In the genomic region with DNA sequence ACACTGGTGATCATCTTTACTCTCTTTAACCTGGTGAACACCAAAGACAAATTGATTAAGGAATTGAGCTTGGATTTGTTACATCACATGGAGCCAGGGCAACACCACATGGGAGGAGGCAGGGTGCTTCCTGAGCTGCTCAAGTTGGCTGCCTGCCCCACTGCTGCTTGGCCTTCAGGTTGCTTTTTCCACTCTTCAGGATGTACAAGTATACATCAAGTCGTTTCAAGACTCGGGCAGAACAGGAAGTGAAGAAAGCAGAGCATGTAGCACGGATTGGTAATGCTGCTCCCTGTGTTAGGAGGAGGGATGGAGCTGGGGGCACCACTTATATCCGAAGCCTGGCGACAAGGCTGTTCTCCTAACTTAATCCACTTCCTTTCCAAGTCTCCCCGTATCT, we compare ENCODE assay signal across 24 mouse cellular contexts. TPM values are rescaled to one million over a fixed set of nuclear protein-coding genes. Genes with fewer than 3 reads are reported as not detected.
DNase-seq lines count a peak whose midpoint lies in the region; ATAC-seq lines count a peak whose summit lies in the region.
"Had no signal": no experiment of that assay in that cellular context is flagged by ENCODE, and none has a peak within 500 bp of the region (broad histone marks: within the 10 kb centered on the region; RNA-seq: fewer than 3 reads in every experiment).

No protein-coding gene starts in this region.

- H3K4me2 ChIP-seq in kidney, embryonic 15.5 days = no peak overlapping the region
- H3K4me2 ChIP-seq: embryonic facial prominence, embryonic 13.5 days; forebrain, embryonic 15.5 days; heart, embryonic 11.5 days; hindbrain, embryonic 13.5 days; midbrain, embryonic 15.5 days; neural tube, embryonic 15.5 days had no signal

- no peak overlapping the region for H3K4me3 ChIP-seq in kidney, embryonic 15.5 days (replicated peaks)
- H3K4me3 ChIP-seq: embryonic facial prominence, embryonic 13.5 days; forebrain, embryonic 15.5 days; hindbrain, embryonic 13.5 days; layer of hippocampus, adult 2 months; midbrain, embryonic 15.5 days; neural tube, embryonic 15.5 days had no signal

- 78% methylated on average over 6 of the region's 6 CpGs for WGBS in kidney, embryonic 15.5 days

- peak; percentile 33 for DNase-seq in adrenal gland, adult 2 months
- no peak for DNase-seq in adrenal gland, adult (ENCODE audit: inconsistent age in 2 of 2, low spot score in 1 of 2)
- peak; percentile 30 for DNase-seq in kidney, adult 9 months
- peak; percentile 41 for DNase-seq in NIH3T3 (ENCODE audit: low read depth)
- DNase-seq in lung, postnatal 10 days = peak; percentile 38
- DNase-seq in layer of hippocampus, adult 11-12 months (ENCODE audit: low spot score) = no peak
- DNase-seq: cerebellum, adult 11 months; cerebellum, postnatal 10 days; gastrocnemius, postnatal 36 days; heart, postnatal 14 days; layer of hippocampus, postnatal 36 days; thymus, postnatal 36 days had no signal

- no peak overlapping the region for H3K9ac ChIP-seq in kidney, embryonic 15.5 days
- H3K9ac ChIP-seq: embryonic facial prominence, embryonic 13.5 days; forebrain, embryonic 15.5 days; hindbrain, embryonic 13.5 days; liver, embryonic 14.5 days; midbrain, embryonic 15.5 days; neural tube, embryonic 15.5 days had no signal

- peaks cover 94% of the 10 kb centered on the region for H3K36me3 ChIP-seq in kidney, embryonic 15.5 days

- no peaks in the 10 kb centered on the region for H3K4me1 ChIP-seq in kidney, embryonic 15.5 days
- H3K4me1 ChIP-seq: embryonic facial prominence, embryonic 13.5 days; forebrain, embryonic 15.5 days; hindbrain, embryonic 13.5 days; midbrain, embryonic 15.5 days; neural tube, embryonic 15.5 days had no signal

- no peak for ATAC-seq in kidney, embryonic 15.5 days (replicated peaks; ENCODE audit: low FRiP score)
- no peak for ATAC-seq in megakaryocyte progenitor cell, adult 5-6 weeks (replicated peaks; ENCODE audit: poor library complexity)
- ATAC-seq: activated CD4-positive, CD25-positive, alpha-beta regulatory T cell, adult 4 months; forebrain, embryonic 15.5 days; midbrain, embryonic 15.5 days; Patski had no signal

- H3K27me3 ChIP-seq in kidney, embryonic 15.5 days = no peaks in the 10 kb centered on the region
- H3K27me3 ChIP-seq: embryonic facial prominence, embryonic 13.5 days; forebrain, embryonic 15.5 days; hindbrain, embryonic 13.5 days; midbrain, embryonic 15.5 days; neural tube, embryonic 15.5 days; Patski had no signal

- no peak overlapping the region for H3K27ac ChIP-seq in kidney, embryonic 15.5 days
- H3K27ac ChIP-seq: embryonic facial prominence, embryonic 13.5 days; forebrain, embryonic 15.5 days; hindbrain, embryonic 13.5 days; layer of hippocampus, adult 2 months; liver, embryonic 14.5 days; midbrain, embryonic 15.5 days; neural tube, embryonic 15.5 days had no signal

- no peaks in the 10 kb centered on the region for H3K9me3 ChIP-seq in kidney, embryonic 15.5 days (replicated peaks)
- H3K9me3 ChIP-seq: embryonic facial prominence, embryonic 13.5 days; forebrain, embryonic 15.5 days; hindbrain, embryonic 13.5 days; midbrain, embryonic 15.5 days; neural tube, embryonic 15.5 days had no signal

RNA-seq across cellular contexts. Expression of a gene that starts 28.2 kb away (rescaled TPM):
- 10 to 100 TPM; 33.4 to 39.0 TPM for total RNA-seq in adrenal gland, adult 2 months (2021)
- polyA plus RNA-seq in adrenal gland, adult 2 months (2012; rRNA removed) = 6.8 and 7.3 TPM in 2 replicates
- polyA plus RNA-seq in kidney, embryonic 15.5 days (2015; fragmentation: Nextera tagmentation; extraction: Ambion mirVana) = 28.2 and 30.2 TPM in 2 replicates
- total RNA-seq in megakaryocyte progenitor cell, adult 5-6 weeks (2015) = 26.4 and 29.5 TPM in 2 replicates
- 29.6 and 38.8 TPM in 2 replicates for total RNA-seq in megakaryocyte progenitor cell, adult 5-6 weeks (2017)

Comparison
In these comparisons a context has a peak if more than half of its experiments do, and no peak if none do; other contexts are left out.
1. DNase-seq: peak in adrenal gland, adult 2 months (single experiment), kidney, adult 9 months (single experiment), NIH3T3 (single experiment) and lung, postnatal 10 days (single experiment); none in adrenal gland, adult (0 of 2) and layer of hippocampus, adult 11-12 months (single experiment).